Mouse (Mus musculus): ENCODE data around the gene Lrrc23. TPM values are rescaled to one million over a fixed set of nuclear protein-coding genes. Genes with fewer than 3 reads are reported as not detected.
"Not testable (repeated sequence)": the region's sequence is repeated elsewhere in the genome, so short reads cannot be mapped to it uniquely, and the experiment has no call there.

Gene Lrrc23
- polyA plus RNA-seq, 1 experiment from 2014 or later, result 0.38 TPM

- no peaks in the 10 kb centered on the region for H3K9me3 ChIP-seq
- H3K9ac ChIP-seq (replicated peaks), result peak overlapping the region; percentile 89
- H3K4me1 ChIP-seq (replicated peaks), result peaks cover 43% of the 10 kb centered on the region
- no peaks in the 10 kb centered on the region for H3K27me3 ChIP-seq
- H3K4me2 ChIP-seq, result peak overlapping the region; percentile 80
- under 1% methylated on average over 18 of the region's 18 CpGs for WGBS
- H3K27ac ChIP-seq, result peak overlapping the region; percentile 96
- peak; percentile 38 for ATAC-seq (ENCODE audit: insufficient number of reproducible peaks, insufficient read depth, low FRiP score, low TSS enrichment, low read depth)
- peaks cover 63% of the 10 kb centered on the region for H3K36me3 ChIP-seq
- peak overlapping the region; percentile 68 for H3K4me3 ChIP-seq (replicated peaks)
Observed at GRCm38 (mm10) chr6:124813496-124813895, 34.0 kb upstream of the Lrrc23 start.

GRCm38 (mm10) chr6:124812848-124813247 is 33.3 kb upstream of the Lrrc23 start:
- no peak for ATAC-seq (ENCODE audit: insufficient number of reproducible peaks, insufficient read depth, low FRiP score, low TSS enrichment, low read depth)
- Histone ChIP-seq H3K27ac (peak overlapping the region; percentile 96), H3K9ac (replicated peaks) (peak overlapping the region; percentile 89), H3K27me3 (no peaks in the 10 kb centered on the region), H3K4me2 (peak overlapping the region; percentile 80), H3K4me1 (replicated peaks) (peaks cover 50% of the 10 kb centered on the region), H3K4me3 (replicated peaks) (peak overlapping the region; percentile 68), H3K36me3 (peaks cover 57% of the 10 kb centered on the region), H3K9me3 (no peaks in the 10 kb centered on the region)
- 20% methylated on average over 9 of the region's 9 CpGs for WGBS

GRCm38 (mm10) chr6:124811701-124812560 is 32.4 kb upstream of the Lrrc23 start:
- H3K9me3 ChIP-seq, result no peaks in the 10 kb centered on the region
- peaks cover 47% of the 10 kb centered on the region for H3K36me3 ChIP-seq
- H3K4me3 ChIP-seq (replicated peaks), result peak overlapping the region; percentile 68
- H3K27ac ChIP-seq, result no peak overlapping the region
- 86% methylated on average over 24 of the region's 24 CpGs for WGBS
- H3K4me2 ChIP-seq, result peak overlapping the region; percentile 80
- H3K4me1 ChIP-seq (replicated peaks), result peaks cover 56% of the 10 kb centered on the region
- peak overlapping the region; percentile 89 for H3K9ac ChIP-seq (replicated peaks)
- no peak for ATAC-seq (ENCODE audit: insufficient number of reproducible peaks, insufficient read depth, low FRiP score, low TSS enrichment, low read depth)
- H3K27me3 ChIP-seq, result no peaks in the 10 kb centered on the region

DNA sequence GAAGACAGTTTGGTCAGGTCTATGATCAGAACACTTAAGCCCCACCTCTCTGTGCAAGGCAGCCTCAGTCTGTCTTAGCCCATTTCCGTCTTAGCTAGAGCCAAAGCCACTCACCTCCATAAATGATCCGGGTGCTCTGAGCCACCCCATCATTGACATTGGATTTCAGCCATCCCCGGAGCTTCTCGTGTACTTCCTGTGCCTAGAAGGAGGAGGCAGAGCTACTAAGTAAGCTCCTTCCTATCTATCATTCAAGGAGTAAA is 31.8 kb upstream of the Lrrc23 start:
- H3K9me3 ChIP-seq, result no peaks in the 10 kb centered on the region
- H3K9ac ChIP-seq (replicated peaks), result no peak overlapping the region
- peaks cover 41% of the 10 kb centered on the region for H3K36me3 ChIP-seq
- H3K4me3 ChIP-seq (replicated peaks), result no peak overlapping the region
- WGBS, result 91% methylated on average over 4 of the region's 4 CpGs
- H3K4me2 ChIP-seq, result no peak overlapping the region
- H3K27me3 ChIP-seq, result no peaks in the 10 kb centered on the region
- H3K4me1 ChIP-seq (replicated peaks), result peaks cover 60% of the 10 kb centered on the region
- no peak overlapping the region for H3K27ac ChIP-seq
- no peak for ATAC-seq (ENCODE audit: insufficient number of reproducible peaks, insufficient read depth, low FRiP score, low TSS enrichment, low read depth)

DNA sequence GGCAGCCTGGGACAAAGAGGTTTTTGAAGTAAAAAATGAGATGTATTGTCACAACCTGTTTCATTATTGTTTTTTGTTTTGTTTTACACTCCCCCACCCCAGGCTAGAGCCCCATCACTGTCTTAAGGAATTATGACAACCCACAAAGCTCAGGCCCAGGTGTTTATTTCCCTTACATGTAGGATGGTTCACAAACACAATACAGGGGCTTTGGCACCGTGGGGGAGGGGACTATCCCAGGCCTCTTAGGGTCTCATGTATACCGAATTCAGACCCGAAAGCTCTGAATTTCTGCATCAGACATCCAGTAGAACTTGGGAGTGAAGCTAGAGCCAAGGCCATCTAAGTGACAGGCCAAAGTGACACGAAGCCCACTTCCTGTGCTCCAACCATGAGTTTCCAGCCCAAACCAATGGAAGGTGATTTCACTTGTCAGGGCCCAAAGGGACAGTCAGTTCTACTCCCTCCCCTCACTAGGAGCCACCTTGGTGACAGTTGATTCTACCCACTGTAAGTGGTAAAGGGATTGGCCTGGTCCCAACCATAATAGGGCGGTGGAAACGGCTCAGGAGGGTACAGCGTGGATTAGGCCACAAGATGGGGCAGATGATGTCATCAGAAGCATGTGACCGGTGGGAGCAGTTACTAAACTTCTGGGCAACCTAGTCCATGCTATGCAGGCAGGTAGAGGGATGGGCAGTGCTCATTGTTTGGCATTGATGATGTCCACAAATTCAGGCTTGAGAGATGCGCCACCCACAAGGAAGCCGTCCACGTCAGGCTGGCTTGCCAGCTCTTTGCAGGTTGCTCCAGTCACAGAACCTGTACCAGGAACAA is 31.3 kb upstream of the Lrrc23 start:
- H3K36me3 ChIP-seq, result peaks cover 36% of the 10 kb centered on the region
- H3K27ac ChIP-seq, result peak overlapping the region; percentile 92; the same call in 1 of the 2 replicates
- peak overlapping the region; percentile 60; the same call in 1 of the 2 replicates for H3K4me3 ChIP-seq (replicated peaks)
- 87% methylated on average over 11 of the region's 11 CpGs for WGBS
- H3K9ac ChIP-seq (replicated peaks); H3K9me3 ChIP-seq; ATAC-seq (ENCODE audit: insufficient number of reproducible peaks, insufficient read depth, low FRiP score, low TSS enrichment, low read depth); H3K27me3 ChIP-seq: not testable (repeated sequence)
- peaks cover 64% of the 10 kb centered on the region for H3K4me1 ChIP-seq (replicated peaks)
- H3K4me2 ChIP-seq, result 0 out of 2 replicates have a peak overlapping the region, but pooled peaks have one; percentile 97

DNA sequence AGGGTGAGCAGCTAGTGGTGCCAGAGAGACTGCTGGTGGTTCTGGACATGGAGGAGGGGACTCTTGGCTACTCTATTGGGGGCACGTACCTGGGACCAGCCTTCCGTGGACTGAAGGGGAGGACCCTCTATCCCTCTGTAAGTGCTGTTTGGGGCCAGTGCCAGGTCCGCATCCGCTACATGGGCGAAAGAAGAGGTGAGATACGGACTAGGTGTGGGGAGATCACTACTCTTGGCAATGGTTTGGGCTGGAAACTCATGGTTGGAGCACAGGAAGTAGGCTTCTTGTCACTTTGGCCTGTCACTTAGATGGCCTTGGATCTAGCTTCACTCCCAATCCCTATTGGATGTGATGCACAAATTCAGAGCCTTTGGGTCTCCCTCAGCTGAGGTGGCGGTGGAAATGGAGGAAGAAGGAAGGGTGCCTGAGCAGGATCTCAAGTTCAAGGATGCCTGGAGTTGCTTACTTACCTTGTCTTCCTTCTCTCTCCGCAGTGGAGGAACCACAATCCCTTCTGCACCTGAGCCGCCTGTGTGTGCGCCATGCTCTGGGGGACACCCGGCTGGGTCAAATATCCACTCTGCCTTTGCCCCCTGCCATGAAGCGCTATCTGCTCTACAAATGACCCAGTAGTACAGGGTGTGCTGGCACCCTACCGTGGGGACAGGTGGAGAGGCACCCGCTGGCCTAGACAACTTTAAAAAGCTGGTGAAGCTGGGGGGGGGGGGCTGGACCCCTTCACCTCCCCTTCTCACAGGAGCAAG is 30.4 kb upstream of the Lrrc23 start:
- WGBS, result 48% methylated on average over 14 of the region's 14 CpGs
- Histone ChIP-seq H3K9ac (replicated peaks) (peak overlapping the region; percentile 68), H3K9me3 (no peaks in the 10 kb centered on the region), H3K36me3 (peaks cover 28% of the 10 kb centered on the region), H3K27ac (peak overlapping the region; percentile 92), H3K4me3 (replicated peaks) (peak overlapping the region; percentile 60), H3K4me1 (replicated peaks) (peaks cover 65% of the 10 kb centered on the region), H3K4me2 (peak overlapping the region; percentile 97), H3K27me3 (no peaks in the 10 kb centered on the region)
- ATAC-seq (ENCODE audit: insufficient number of reproducible peaks, insufficient read depth, low FRiP score, low TSS enrichment, low read depth), result no peak

- Histone ChIP-seq H3K9ac (replicated peaks) (peak overlapping the region; percentile 68), H3K9me3 (no peaks in the 10 kb centered on the region), H3K4me3 (replicated peaks) (peak overlapping the region; percentile 60), H3K36me3 (peaks cover 27% of the 10 kb centered on the region), H3K4me1 (replicated peaks) (peaks cover 58% of the 10 kb centered on the region), H3K4me2 (peak overlapping the region; percentile 97), H3K27ac (peak overlapping the region; percentile 92), H3K27me3 (no peaks in the 10 kb centered on the region)
- no peak for ATAC-seq (ENCODE audit: insufficient number of reproducible peaks, insufficient read depth, low FRiP score, low TSS enrichment, low read depth)
- under 1% methylated on average over 35 of the region's 35 CpGs for WGBS
Observed at GRCm38 (mm10) chr6:124809052-124809774, 29.7 kb upstream of the Lrrc23 start.

DNA sequence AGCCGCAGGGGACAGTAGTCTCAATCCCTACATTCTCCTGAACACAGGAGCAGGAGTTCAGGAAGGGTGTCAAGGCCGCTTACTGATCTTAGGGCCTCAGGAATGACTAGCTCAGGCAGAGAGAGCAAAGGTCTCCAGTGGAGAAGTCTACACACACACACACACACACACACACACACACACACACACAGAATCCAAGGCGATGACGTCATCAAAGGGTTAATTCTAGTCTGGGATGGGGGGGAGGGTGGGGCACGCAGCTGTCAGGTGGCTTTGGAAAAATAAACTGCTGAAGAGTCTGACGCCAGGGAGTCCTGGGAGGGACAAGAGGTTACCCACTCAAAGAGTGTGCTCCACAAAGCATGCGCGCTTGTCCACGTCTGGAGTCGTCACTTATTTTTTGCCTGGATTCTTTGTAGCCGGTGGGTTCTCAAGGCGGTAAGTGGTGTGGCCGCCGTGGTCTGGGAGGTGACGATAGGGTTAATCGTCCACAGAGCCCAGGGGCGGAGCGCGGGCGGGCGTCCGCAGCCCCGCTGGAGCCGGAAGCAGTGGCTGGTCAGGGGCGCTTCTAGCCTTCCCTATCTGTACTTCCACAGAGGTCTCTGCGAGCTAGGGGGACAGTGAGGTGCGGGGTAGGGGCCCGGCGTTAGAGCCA is 29.0 kb upstream of the Lrrc23 start, which contains the start of gene Spsb2:
TSS of gene Spsb2 (plus strand) at position 304 of the 655 bp plus-strand sequence.
- Histone ChIP-seq H3K4me2 (peak within 1 kb of the TSS; percentile 97), H3K36me3 (peaks cover 27% of the 10 kb centered on the region), H3K27me3 (no peaks in the 10 kb centered on the region), H3K9ac (replicated peaks) (peak within 1 kb of the TSS; percentile 68), H3K4me3 (replicated peaks) (peak within 1 kb of the TSS; percentile 60), H3K9me3 (no peaks in the 10 kb centered on the region), H3K4me1 (replicated peaks) (peaks cover 58% of the 10 kb centered on the region), H3K27ac (peak within 1 kb of the TSS; percentile 92)
- WGBS, result 4% methylated on average over 29 of the region's 29 CpGs
- peak; percentile 16 for ATAC-seq (ENCODE audit: insufficient number of reproducible peaks, insufficient read depth, low FRiP score, low TSS enrichment, low read depth)

GRCm38 (mm10) chr6:124807986-124808357 is 28.4 kb upstream of the Lrrc23 start:
- peaks cover 27% of the 10 kb centered on the region for H3K36me3 ChIP-seq
- no peaks in the 10 kb centered on the region for H3K27me3 ChIP-seq
- peak overlapping the region; percentile 68; the same call in 1 of the 2 replicates for H3K9ac ChIP-seq (replicated peaks)
- ATAC-seq (ENCODE audit: insufficient number of reproducible peaks, insufficient read depth, low FRiP score, low TSS enrichment, low read depth), result no peak
- peak overlapping the region; percentile 97 for H3K4me2 ChIP-seq
- no peaks in the 10 kb centered on the region; the same call in 1 of the 2 replicates for H3K9me3 ChIP-seq
- peaks cover 57% of the 10 kb centered on the region for H3K4me1 ChIP-seq (replicated peaks)
- peak overlapping the region; percentile 60 for H3K4me3 ChIP-seq (replicated peaks)
- WGBS, result 90% methylated on average over 6 of the region's 6 CpGs
- H3K27ac ChIP-seq, result peak overlapping the region; percentile 92

- no peak overlapping the region for H3K9ac ChIP-seq (replicated peaks)
- 82% methylated on average over 4 of the region's 4 CpGs for WGBS
- no peak for ATAC-seq (ENCODE audit: insufficient number of reproducible peaks, insufficient read depth, low FRiP score, low TSS enrichment, low read depth)
- no peaks in the 10 kb centered on the region; the same call in 1 of the 2 replicates for H3K9me3 ChIP-seq
- no peak overlapping the region for H3K27ac ChIP-seq
- no peak overlapping the region for H3K4me2 ChIP-seq
- H3K27me3 ChIP-seq, result no peaks in the 10 kb centered on the region
- H3K4me1 ChIP-seq (replicated peaks), result peaks cover 50% of the 10 kb centered on the region
- H3K4me3 ChIP-seq (replicated peaks), result no peak overlapping the region
- H3K36me3 ChIP-seq, result peaks cover 24% of the 10 kb centered on the region
Observed at GRCm38 (mm10) chr6:124807366-124807765, 27.8 kb upstream of the Lrrc23 start.
